Mouse (Mus musculus) liver, embryonic 14.5 days (tissue): ENCODE results near the gene Pde4b. TPM values are rescaled to one million over a fixed set of nuclear protein-coding genes. Genes with fewer than 3 reads are reported as not detected.

ENCODE experiments used
- ATAC-seq: fragments of 200-750 bp; cut with Nextera tagmentation; 2 replicates; pipeline ENCODE4 v1.8.0; 2017; ENCODE audit warnings: moderate number of reproducible peaks, mild to moderate bottlenecking, moderate library complexity; ENCODE audit not compliant: insufficient read depth
- DNase-seq, 3 experiments: peaks; one replicate each; pipeline ENCODE4 v3.0.0-alpha.2; 2012 to 2013; ENCODE audit warnings: low read depth in 3 of 3, low spot score in 3 of 3
- H3K27ac ChIP-seq: fragments of 300-500 bp; sonication (generic); 2 replicates; pipeline ENCODE4 v1.5.1; 2014; ENCODE audit warnings: moderate library complexity, mild to moderate bottlenecking, control low read depth, inconsistent platforms
- H3K27me3 ChIP-seq: fragments of 300-500 bp; sonication (generic); 2 replicates; pipeline ENCODE4 v1.6.1; 2014; ENCODE audit warnings: mild to moderate bottlenecking, low read length, moderate library complexity; ENCODE audit not compliant: control insufficient read depth, insufficient read depth
- H3K36me3 ChIP-seq: fragments of 300-500 bp; sonication (generic); replicated peaks from 2 replicates; pipeline ENCODE4 v1.6.1; 2014; ENCODE audit warnings: low read depth; ENCODE audit not compliant: control insufficient read depth, insufficient read depth
- H3K4me1 ChIP-seq, 2 experiments: fragments of 200-500 bp in 1 of 2; fragments of 300-500 bp in 1 of 2; sonication (generic) in 1 of 2; replicated peaks; 2 replicates each; pipeline ENCODE4 v1.6.1; 2012 to 2014; ENCODE audit warnings: antibody characterized with exemption in 1 of 2, inconsistent platforms in 1 of 2, low read length in 1 of 2; ENCODE audit not compliant: control insufficient read depth in 2 of 2, insufficient read depth in 2 of 2
- H3K4me2 ChIP-seq: fragments of 300-500 bp; sonication (generic); 2 replicates; pipeline ENCODE4 v1.6.1; 2014; ENCODE audit warnings: low read depth, mild to moderate bottlenecking, control low read depth, moderate library complexity
- H3K4me3 ChIP-seq, 2 experiments: fragments of 200-500 bp in 1 of 2; fragments of 300-500 bp in 1 of 2; sonication (generic) in 1 of 2; 2 replicates each; pipeline ENCODE4 v1.5.1; 2012 to 2014; ENCODE audit warnings: low read depth in 2 of 2, low read length in 2 of 2, mild to moderate bottlenecking in 2 of 2, control low read depth in 1 of 2, inconsistent platforms in 1 of 2, moderate library complexity in 1 of 2; ENCODE audit not compliant: insufficient read depth in 1 of 2
- H3K9ac ChIP-seq: fragments of 300-500 bp; sonication (generic); replicated peaks from 2 replicates; pipeline ENCODE4 v1.6.1; 2014; ENCODE audit warnings: mild to moderate bottlenecking, control low read depth, moderate library complexity
- H3K9me3 ChIP-seq: fragments of 300-500 bp; sonication (generic); 2 replicates; pipeline ENCODE4 v1.6.1; 2016; ENCODE audit warnings: low read length, mixed read lengths; ENCODE audit not compliant: control insufficient read depth
- CTCF ChIP-seq: IDR thresholded peaks from 2 replicates; pipeline ENCODE4 v1.5.1; 2016; ENCODE audit warnings: antibody characterized with exemption, low read depth, control low read depth
- EP300 ChIP-seq: IDR thresholded peaks from 2 replicates; pipeline ENCODE4 v1.6.1; 2016; ENCODE audit warnings: antibody characterized with exemption, low read depth
- WGBS: fragments of 180-500 bp; shearing (Covaris S2); extraction: QIAGEN DNeasy Blood & Tissue Kit; methylation state at CpG from one replicate; pipeline ENCODE4 v1.1.7; 2014; ENCODE audit not compliant: insufficient replicate concordance; 5-methylcytosine and 5-hydroxymethylcytosine counted together
- polyA plus RNA-seq, 2 experiments: library from polyadenylated mRNA; depleted of rRNA in 1 of 2; stranded (reverse) in 1 of 2; unstranded in 1 of 2; fragments of >200 nt; fragmentation: Nextera tagmentation in 1 of 2; extraction: Ambion mirVana in 1 of 2; gene quantifications; 2 replicates each; pipeline versions ENCODE4 v1.2.1 to v1.2.3; 2012 to 2014

Pde4b gene
- polyA plus RNA-seq, 2 experiments = 1.5 to 2.3 TPM

- no peak overlapping the region for H3K4me2 ChIP-seq
- 69% methylated on average over 4 of the region's 4 CpGs for whole genome bisulfite sequencing
- no peaks in the 10 kb centered on the region for H3K36me3 ChIP-seq
- no peaks in the 10 kb centered on the region for H3K27me3 ChIP-seq
- H3K4me3 ChIP-seq = no peak overlapping the region
- no peaks in the 10 kb centered on the region for H3K9me3 ChIP-seq
- no peak for DNase-seq
- no peak overlapping the region for H3K27ac ChIP-seq
- no peak for TF ChIP-seq EP300
- TF ChIP-seq CTCF = no peak
- H3K9ac ChIP-seq = no peak overlapping the region
- ATAC-seq = no peak
- H3K4me1 ChIP-seq = no peaks in the 10 kb centered on the region
Observed at GRCm38 (mm10) chr4:102397334-102397733, 310.0 kb downstream of the Pde4b start.

DNA sequence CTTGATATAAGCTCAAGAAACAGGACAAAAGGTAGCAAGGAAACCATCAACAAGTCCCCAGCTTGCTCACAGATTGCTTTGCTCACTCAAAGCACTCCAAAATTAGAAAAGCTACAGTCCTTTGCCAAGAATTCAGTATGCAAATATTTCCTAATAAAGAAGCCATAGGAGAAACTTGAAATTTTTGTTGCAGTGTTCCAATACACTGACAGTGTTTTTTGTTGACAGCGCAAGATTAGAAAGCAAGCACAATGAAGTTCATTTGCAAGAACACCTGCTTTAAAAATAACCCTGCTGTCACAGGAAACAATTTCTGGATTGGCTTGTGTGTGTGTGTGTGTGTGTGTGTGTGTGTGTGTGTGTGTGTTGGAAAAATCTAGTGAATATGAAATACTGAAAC is 311.2 kb downstream of the Pde4b start:
- no peak for DNase-seq
- H3K4me3 ChIP-seq = no peak overlapping the region
- no peak overlapping the region for H3K27ac ChIP-seq
- H3K9me3 ChIP-seq = no peaks in the 10 kb centered on the region
- WGBS = 70% methylated on average over 1 of the region's 1 CpGs
- no peaks in the 10 kb centered on the region for H3K27me3 ChIP-seq
- no peak for ATAC-seq
- H3K9ac ChIP-seq = no peak overlapping the region
- no peaks in the 10 kb centered on the region for H3K4me1 ChIP-seq
- H3K4me2 ChIP-seq = no peak overlapping the region
- TF ChIP-seq CTCF (no peak), EP300 (no peak)
- no peaks in the 10 kb centered on the region for H3K36me3 ChIP-seq

- ATAC-seq (no peak), DNase-seq (no peak)
- Histone ChIP-seq H3K27me3 (no peaks in the 10 kb centered on the region), H3K9me3 (no peaks in the 10 kb centered on the region), H3K4me2 (no peak overlapping the region), H3K9ac (no peak overlapping the region), H3K27ac (no peak overlapping the region), H3K36me3 (no peaks in the 10 kb centered on the region), H3K4me3 (no peak overlapping the region), H3K4me1 (no peaks in the 10 kb centered on the region)
- no peak for TF ChIP-seq CTCF
- WGBS = 58% methylated on average over 3 of the region's 3 CpGs
Observed at GRCm38 (mm10) chr4:102406848-102407247, 319.5 kb downstream of the Pde4b start.

GRCm38 (mm10) chr4:102408132-102408531 is 320.8 kb downstream of the Pde4b start:
- H3K4me3 ChIP-seq = no peak overlapping the region
- H3K27me3 ChIP-seq = no peaks in the 10 kb centered on the region
- no peak overlapping the region for H3K27ac ChIP-seq
- H3K36me3 ChIP-seq = no peaks in the 10 kb centered on the region
- no peaks in the 10 kb centered on the region for H3K4me1 ChIP-seq
- no peak overlapping the region for H3K9ac ChIP-seq
- ATAC-seq = no peak
- DNase-seq = no peak
- whole genome bisulfite sequencing = 53% methylated on average over 2 of the region's 2 CpGs
- H3K4me2 ChIP-seq = no peak overlapping the region
- TF ChIP-seq CTCF (no peak), EP300 (no peak)
- H3K9me3 ChIP-seq = no peaks in the 10 kb centered on the region

DNA sequence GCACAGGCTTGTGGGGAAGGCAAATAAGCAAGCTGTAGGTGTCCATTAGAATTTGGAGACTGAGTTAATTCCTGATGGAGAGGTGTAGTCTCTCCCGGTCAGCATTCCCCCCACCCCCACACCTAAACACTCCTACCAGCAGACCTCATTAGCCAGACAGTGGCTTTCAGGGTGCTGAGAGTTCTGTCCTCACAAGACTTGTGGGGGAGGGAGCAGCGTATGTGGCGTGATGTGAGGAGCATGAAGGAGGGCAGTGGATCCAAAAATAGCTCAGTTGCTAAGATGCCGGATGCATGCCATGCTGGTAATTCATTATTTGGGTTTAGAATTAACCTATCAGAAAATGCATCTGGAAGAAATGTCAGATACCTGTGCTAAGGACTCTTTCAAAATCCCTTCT is 321.6 kb downstream of the Pde4b start:
- H3K9me3 ChIP-seq = no peaks in the 10 kb centered on the region
- TF ChIP-seq EP300 (no peak), CTCF (no peak)
- H3K27ac ChIP-seq = no peak overlapping the region
- WGBS = 35% methylated on average over 4 of the region's 4 CpGs
- H3K4me2 ChIP-seq = no peak overlapping the region
- H3K36me3 ChIP-seq = no peaks in the 10 kb centered on the region
- H3K27me3 ChIP-seq = no peaks in the 10 kb centered on the region
- no peaks in the 10 kb centered on the region for H3K4me1 ChIP-seq
- no peak overlapping the region for H3K4me3 ChIP-seq
- ATAC-seq (no peak), DNase-seq (no peak)
- no peak overlapping the region for H3K9ac ChIP-seq
